Mouse (Mus musculus): ENCODE measurements around the gene Hprt. TPM values are rescaled to one million over a fixed set of nuclear protein-coding genes. Genes with fewer than 3 reads are reported as not detected.

Gene Hprt
- polyA plus RNA-seq, 1 experiment from 2014 or later = 253 TPM

DNA sequence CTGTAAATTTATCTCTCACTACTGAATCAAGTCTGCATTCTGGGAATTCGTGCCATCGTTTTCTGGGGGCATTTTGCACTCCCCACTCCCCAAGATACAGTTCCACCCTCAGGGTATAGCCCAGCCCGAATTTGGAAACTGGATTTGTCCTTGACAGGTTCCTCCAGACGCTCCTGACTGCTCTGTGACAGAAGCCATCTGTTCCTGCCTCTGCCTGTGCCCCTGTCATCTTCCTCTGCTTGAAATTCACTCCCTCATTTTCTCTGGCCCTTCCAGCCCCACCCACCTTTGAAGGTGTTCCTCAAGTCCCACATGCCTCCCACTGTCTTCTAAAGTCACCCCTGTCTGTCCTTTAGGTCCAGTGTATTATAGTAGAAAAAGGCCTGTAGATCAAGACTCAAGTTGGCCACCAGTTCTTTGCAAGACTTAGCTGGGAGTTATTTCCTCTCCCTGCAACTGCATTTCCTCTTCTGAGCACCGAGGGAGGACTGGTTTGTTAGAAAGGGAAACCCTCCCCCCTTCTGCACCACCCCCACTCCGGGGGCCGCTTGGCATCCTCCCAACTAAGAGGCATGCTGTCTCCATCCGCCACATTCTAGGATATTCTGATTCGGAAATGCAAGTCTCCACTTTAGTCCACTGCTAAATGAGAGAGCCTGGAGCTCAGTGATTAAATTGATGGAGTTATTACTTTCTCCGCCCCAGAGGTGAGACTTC lies 57.4 kb downstream of the Hprt start:
- ATAC-seq (ENCODE audit: low read depth) (no peak), DNase-seq (no peak)
- peaks cover 16% of the 10 kb centered on the region for H3K4me1 ChIP-seq (replicated peaks)
- H3K9me3 ChIP-seq (replicated peaks) = no peaks in the 10 kb centered on the region
- no peaks in the 10 kb centered on the region for H3K27me3 ChIP-seq
- 0 out of 2 replicates have a peak overlapping the region, but pooled peaks have one; percentile 8 for H3K27ac ChIP-seq
- H3K4me3 ChIP-seq (replicated peaks) = no peak overlapping the region
- no peaks in the 10 kb centered on the region for H3K36me3 ChIP-seq
- 29% methylated on average over 10 of the region's 10 CpGs for WGBS (ENCODE audit: insufficient replicate concordance)
- no peak overlapping the region for H3K9ac ChIP-seq
- H3K4me2 ChIP-seq = no peak overlapping the region

DNA sequence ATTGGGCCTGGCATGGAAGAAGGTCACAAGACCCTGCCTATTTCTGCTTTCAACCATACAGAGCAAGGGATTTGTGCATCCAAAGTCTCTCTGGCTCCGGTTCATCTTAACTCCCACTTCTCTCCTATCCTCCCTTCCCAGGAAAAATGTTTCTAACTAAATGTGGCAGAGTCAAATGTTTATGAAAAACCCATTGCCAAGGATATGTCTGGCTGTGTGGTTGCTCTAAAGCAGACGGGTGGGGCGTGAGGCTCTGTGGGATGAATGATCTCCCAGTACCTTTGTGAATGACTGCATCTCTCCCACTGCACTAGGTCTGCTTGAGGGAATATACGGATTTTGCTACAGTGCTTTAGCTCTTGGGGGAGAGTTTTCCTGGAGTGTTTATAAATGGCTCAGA lies 58.1 kb downstream of the Hprt start:
- Histone ChIP-seq H3K36me3 (no peaks in the 10 kb centered on the region), H3K4me1 (replicated peaks) (peaks cover 19% of the 10 kb centered on the region), H3K27ac (peak overlapping the region; percentile 5; the same call in 1 of the 2 replicates), H3K4me3 (replicated peaks) (no peak overlapping the region), H3K27me3 (no peaks in the 10 kb centered on the region), H3K9me3 (replicated peaks) (no peaks in the 10 kb centered on the region), H3K4me2 (no peak overlapping the region), H3K9ac (no peak overlapping the region)
- ATAC-seq (ENCODE audit: low read depth) (no peak), DNase-seq (no peak)
- 61% methylated on average over 4 of the region's 4 CpGs for WGBS (ENCODE audit: insufficient replicate concordance)

DNA sequence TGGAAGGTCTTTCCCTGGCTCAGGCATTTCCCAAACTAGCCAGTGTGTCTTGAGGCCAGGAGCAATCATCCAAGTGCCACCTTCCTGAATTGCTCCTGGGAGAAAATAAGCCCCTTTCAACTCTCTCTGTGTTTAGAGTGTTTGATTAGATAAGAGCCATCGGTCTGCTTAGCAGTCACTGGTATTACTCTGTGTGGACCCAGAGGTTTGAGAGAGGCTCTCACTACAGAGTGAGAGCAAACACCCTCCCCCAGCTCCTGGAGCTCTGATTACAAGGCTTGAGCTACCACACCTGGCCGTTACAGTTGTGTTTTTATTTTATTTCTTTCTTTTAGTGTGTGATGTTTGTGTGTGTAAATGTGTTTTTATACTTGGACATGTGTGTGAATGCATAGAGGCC lies 59.0 kb downstream of the Hprt start:
- Histone ChIP-seq H3K36me3 (no peaks in the 10 kb centered on the region), H3K9ac (no peak overlapping the region), H3K4me1 (replicated peaks) (peaks cover 19% of the 10 kb centered on the region), H3K27ac (no peak overlapping the region), H3K9me3 (replicated peaks) (no peaks in the 10 kb centered on the region), H3K27me3 (no peaks in the 10 kb centered on the region), H3K4me3 (replicated peaks) (no peak overlapping the region), H3K4me2 (no peak overlapping the region)
- ATAC-seq (ENCODE audit: low read depth) (no peak), DNase-seq (no peak)
- WGBS (ENCODE audit: insufficient replicate concordance) = 18% methylated on average over 2 of the region's 2 CpGs

DNA sequence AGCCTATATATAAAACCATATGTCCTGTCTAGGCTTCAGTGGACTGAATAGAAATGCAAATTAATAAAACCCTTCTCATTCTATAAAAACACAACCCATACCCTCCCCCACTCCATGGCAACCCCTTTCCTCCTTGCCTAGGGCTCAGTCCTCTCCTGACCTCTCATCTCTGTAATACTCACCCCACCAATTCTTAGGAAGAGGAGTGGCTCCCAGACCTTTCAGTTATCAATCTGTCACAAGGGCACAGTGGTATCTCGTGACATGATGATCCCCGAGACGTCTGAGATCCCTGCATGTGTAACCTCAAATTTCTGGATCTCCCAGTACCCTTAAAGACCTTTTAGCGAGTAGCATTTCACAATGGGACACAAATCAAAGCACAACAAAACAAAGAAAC lies 61.3 kb downstream of the Hprt start:
- DNase-seq (no peak), ATAC-seq (ENCODE audit: low read depth) (0 out of 2 replicates have a peak, but pooled peaks have one; percentile 46)
- no peaks in the 10 kb centered on the region for H3K36me3 ChIP-seq
- no peak overlapping the region for H3K9ac ChIP-seq
- no peak overlapping the region for H3K4me2 ChIP-seq
- peaks cover 30% of the 10 kb centered on the region for H3K4me1 ChIP-seq (replicated peaks)
- no peak overlapping the region for H3K4me3 ChIP-seq (replicated peaks)
- no peaks in the 10 kb centered on the region for H3K27me3 ChIP-seq
- no peaks in the 10 kb centered on the region for H3K9me3 ChIP-seq (replicated peaks)
- no peak overlapping the region for H3K27ac ChIP-seq
- 26% methylated on average over 4 of the region's 4 CpGs for WGBS (ENCODE audit: insufficient replicate concordance)

DNA sequence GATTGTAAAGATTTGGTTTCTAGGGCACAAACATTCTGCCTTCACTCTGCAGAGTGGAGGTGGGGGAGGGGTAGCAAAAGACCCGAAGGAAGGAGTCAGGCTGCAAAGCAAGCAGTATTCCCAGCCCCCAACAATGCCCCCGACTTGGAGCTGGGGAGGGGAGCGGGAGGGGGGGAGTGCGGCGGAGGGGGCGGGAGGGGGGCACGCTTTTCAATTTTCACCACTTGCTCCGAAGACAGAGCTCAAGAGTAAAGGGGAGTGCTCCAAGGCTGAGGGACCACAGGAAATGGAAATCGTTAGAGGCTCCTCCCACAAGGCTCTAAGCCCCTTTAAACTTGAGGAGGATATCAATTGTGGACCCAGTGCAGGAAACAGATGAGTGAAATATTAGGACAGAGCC lies 62.4 kb downstream of the Hprt start:
- H3K27ac ChIP-seq = no peak overlapping the region
- H3K4me1 ChIP-seq (replicated peaks) = peaks cover 30% of the 10 kb centered on the region
- H3K9ac ChIP-seq = no peak overlapping the region
- 12% methylated on average over 8 of the region's 9 CpGs for WGBS (ENCODE audit: insufficient replicate concordance)
- DNase-seq (no peak), ATAC-seq (ENCODE audit: low read depth) (no peak)
- H3K36me3 ChIP-seq = no peaks in the 10 kb centered on the region
- no peaks in the 10 kb centered on the region for H3K27me3 ChIP-seq
- H3K9me3 ChIP-seq (replicated peaks) = no peaks in the 10 kb centered on the region
- H3K4me2 ChIP-seq = peak overlapping the region; percentile 52
- H3K4me3 ChIP-seq (replicated peaks) = no peak overlapping the region

DNA sequence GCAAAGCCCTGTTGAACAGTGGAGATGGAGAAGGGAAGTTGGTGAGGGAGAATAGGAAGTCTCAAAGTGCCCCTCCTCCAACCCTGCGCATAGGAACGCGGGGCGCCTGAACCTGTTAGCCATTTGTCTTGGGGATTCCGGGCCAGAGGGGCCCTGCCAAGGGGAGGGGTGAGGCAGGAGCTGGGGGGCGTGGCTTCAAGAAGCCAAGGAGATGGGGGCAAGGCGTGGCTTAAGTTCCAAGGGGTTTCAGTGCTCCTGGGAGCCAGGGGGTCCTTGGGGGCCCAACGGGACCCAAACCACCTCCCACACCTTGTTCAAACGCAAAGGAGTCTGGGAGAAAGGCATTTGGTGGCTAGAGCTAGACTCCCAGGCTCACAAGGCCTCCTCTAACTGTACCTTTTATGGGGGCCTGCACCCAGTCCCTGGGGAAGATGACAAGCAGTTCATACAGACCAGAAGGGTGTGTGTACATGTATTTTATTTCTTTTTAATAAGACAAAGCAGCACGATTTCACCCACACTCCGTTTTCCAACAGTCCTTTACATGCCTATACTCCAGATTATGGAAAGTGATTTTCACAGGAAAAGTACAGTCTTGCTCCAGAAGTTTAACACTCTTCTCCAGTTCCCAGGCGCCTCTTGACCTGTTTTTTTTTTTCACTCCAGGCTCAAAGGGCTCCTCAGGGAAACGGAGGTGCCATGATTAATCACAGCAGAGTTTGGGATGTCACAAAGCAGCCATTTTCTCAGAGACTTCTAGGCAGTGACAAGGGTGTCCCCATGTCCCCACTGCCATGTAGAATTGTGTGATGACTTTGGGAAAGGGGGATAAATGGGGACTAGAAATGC lies 64.9 kb downstream of the Hprt start:
- Histone ChIP-seq H3K4me3 (replicated peaks) (peak overlapping the region; percentile 32), H3K9ac (no peak overlapping the region), H3K27me3 (peaks cover 10% of the 10 kb centered on the region), H3K4me2 (peak overlapping the region; percentile 55), H3K27ac (0 out of 2 replicates have a peak overlapping the region, but pooled peaks have one; percentile 18), H3K36me3 (no peaks in the 10 kb centered on the region), H3K4me1 (replicated peaks) (peaks cover 35% of the 10 kb centered on the region), H3K9me3 (replicated peaks) (no peaks in the 10 kb centered on the region)
- peak; percentile 17; the same call in 1 of the 2 replicates for ATAC-seq (ENCODE audit: low read depth)
- DNase-seq = peak; percentile 38
- 16% methylated on average over 13 of the region's 13 CpGs for WGBS (ENCODE audit: insufficient replicate concordance)

DNA sequence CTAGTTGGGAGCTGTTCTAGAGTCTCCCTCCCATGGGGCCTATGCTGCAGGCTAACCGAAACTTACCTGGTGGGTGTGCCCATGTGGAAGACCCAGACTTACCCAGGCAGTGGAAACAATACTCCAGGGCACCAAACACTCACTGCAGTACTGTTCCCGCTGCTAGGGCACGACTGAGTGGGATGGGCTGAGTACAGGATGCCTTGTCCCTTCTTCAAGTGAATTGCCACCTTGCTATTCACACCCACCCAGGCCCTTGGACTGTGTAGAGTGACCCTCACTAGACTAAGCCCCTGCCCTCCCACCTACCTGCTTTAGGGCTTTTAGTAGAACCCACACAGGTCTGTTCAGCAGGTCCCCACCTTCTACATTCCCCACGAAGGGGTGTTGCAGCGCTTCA lies 65.9 kb downstream of the Hprt start:
- DNase-seq (no peak), ATAC-seq (ENCODE audit: low read depth) (no peak)
- Histone ChIP-seq H3K4me2 (no peak overlapping the region; the same call in 1 of the 2 replicates), H3K27ac (no peak overlapping the region), H3K27me3 (peaks cover 20% of the 10 kb centered on the region), H3K9ac (no peak overlapping the region), H3K36me3 (no peaks in the 10 kb centered on the region), H3K4me1 (replicated peaks) (peaks cover 42% of the 10 kb centered on the region), H3K9me3 (replicated peaks) (no peaks in the 10 kb centered on the region), H3K4me3 (replicated peaks) (no peak overlapping the region)
- WGBS (ENCODE audit: insufficient replicate concordance) = 66% methylated on average over 5 of the region's 5 CpGs

DNA sequence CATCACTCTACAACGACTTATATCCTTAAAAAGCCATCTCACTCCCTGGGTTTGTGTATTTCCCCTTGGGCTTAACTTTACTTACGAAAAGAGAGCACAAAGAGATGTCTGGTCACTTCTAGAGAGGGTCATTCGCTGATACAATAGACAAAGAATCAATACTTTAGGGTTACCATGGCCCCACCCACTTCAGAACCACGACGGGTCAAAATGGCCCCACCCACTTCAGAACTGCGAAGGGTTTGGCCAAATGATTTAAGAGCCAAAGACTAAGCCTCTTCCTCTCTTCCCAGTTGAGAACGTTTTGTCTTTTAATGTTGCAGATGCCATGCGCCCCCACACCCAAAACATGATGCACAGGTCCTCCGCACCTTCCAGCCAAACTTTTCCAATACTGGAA lies 67.8 kb downstream of the Hprt start:
- ATAC-seq (ENCODE audit: low read depth) (no peak), DNase-seq (no peak)
- H3K36me3 ChIP-seq = no peaks in the 10 kb centered on the region
- peaks cover 31% of the 10 kb centered on the region for H3K4me1 ChIP-seq (replicated peaks)
- H3K4me2 ChIP-seq = peak overlapping the region; percentile 84
- peak overlapping the region; percentile 87; the same call in 1 of the 2 replicates for H3K27ac ChIP-seq
- peak overlapping the region; percentile 71 for H3K4me3 ChIP-seq (replicated peaks)
- 13% methylated on average over 9 of the region's 9 CpGs for WGBS (ENCODE audit: insufficient replicate concordance)
- H3K9me3 ChIP-seq (replicated peaks) = no peaks in the 10 kb centered on the region
- H3K9ac ChIP-seq = peak overlapping the region; percentile 78
- H3K27me3 ChIP-seq = peaks cover 33% of the 10 kb centered on the region

DNA sequence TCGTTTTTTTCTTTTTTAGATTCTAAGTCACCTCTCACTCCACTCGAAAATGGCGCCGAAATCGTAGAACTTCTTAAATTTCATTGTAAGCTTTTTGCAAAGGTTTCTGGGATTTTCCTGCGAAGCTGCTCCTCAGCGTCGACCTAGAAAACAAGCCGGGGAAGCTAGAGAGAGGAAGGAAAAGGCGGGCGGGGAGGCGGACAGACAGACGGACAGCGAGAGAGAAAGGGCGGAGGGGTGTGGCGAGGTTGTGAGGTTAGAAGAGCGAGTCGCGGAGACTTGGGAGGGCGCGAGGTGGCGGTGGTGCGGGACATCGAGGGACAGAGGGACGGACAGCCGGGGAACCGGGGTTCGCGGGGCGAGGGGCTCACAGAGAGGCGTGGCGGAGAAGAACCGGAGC lies 68.7 kb downstream of the Hprt start:
- no peaks in the 10 kb centered on the region for H3K36me3 ChIP-seq
- H3K9me3 ChIP-seq (replicated peaks) = no peaks in the 10 kb centered on the region
- peak overlapping the region; percentile 78 for H3K9ac ChIP-seq
- peaks cover 39% of the 10 kb centered on the region for H3K27me3 ChIP-seq
- H3K27ac ChIP-seq = peak overlapping the region; percentile 87
- peaks cover 31% of the 10 kb centered on the region for H3K4me1 ChIP-seq (replicated peaks)
- H3K4me3 ChIP-seq (replicated peaks) = peak overlapping the region; percentile 71
- peak; percentile 74 for ATAC-seq (ENCODE audit: low read depth)
- H3K4me2 ChIP-seq = peak overlapping the region; percentile 84
- WGBS (ENCODE audit: insufficient replicate concordance) = 17% methylated on average over 33 of the region's 33 CpGs
- DNase-seq = peak; percentile 29

DNA sequence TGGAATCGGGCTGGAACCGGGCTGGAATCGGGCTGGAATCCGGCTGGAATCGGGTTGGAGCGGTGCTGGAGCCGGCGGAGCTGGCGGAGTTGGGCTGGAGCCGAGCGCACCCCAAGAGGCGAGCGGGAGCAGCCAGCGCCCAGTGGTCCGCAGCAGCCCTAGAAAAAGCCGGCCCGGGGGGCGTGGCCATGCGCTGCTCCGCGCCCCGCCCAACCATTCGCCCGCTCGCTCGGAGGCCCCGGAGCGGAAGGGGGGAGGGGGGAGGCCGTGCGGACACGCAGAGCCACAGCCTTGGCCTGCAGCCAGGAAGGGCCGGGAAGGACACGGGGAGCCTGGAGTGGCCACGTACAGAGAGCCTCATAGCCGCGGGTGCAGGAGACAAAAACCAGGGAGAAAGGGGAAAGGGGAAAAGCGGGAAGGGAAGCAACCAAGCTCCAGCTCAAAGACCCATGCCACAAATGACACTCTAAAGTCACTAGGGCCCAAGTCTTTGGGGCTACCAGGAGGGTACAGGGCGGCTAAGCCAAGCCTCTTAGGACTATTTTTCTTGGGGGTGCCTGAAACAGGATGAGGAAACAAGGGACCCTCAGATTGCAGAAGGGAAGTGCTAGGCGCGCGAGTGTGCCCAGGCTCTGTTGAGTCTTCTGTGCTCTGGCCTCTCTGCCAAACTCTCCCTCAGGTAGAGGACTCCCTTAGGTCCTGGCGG lies 69.3 kb downstream of the Hprt start:
- Histone ChIP-seq H3K9me3 (replicated peaks) (no peaks in the 10 kb centered on the region), H3K27me3 (peaks cover 39% of the 10 kb centered on the region), H3K9ac (peak overlapping the region; percentile 78), H3K4me3 (replicated peaks) (peak overlapping the region; percentile 71), H3K36me3 (no peaks in the 10 kb centered on the region), H3K27ac (peak overlapping the region; percentile 87), H3K4me2 (peak overlapping the region; percentile 84), H3K4me1 (replicated peaks) (peaks cover 30% of the 10 kb centered on the region)
- ATAC-seq (ENCODE audit: low read depth) (peak; percentile 91), DNase-seq (peak; percentile 76)
- WGBS (ENCODE audit: insufficient replicate concordance) = 7% methylated on average over 33 of the region's 42 CpGs

DNA sequence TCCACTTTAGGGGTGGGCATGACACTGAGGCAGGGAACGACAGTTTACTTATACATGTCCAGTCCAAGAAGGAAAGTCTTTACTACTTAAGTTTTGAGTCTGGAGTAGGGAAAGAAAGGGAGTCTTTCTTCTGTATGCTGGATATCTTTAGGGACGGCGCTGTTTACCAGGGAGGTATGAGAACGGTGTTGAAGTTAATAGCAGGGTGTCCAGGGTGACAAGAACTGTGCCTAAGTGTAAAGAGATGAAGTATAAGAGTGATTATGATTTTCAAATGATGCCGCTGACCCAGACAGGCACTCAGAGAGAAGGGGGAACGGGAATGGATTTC lies 69.8 kb downstream of the Hprt start:
- Histone ChIP-seq H3K9me3 (replicated peaks) (no peaks in the 10 kb centered on the region), H3K4me1 (replicated peaks) (peaks cover 25% of the 10 kb centered on the region), H3K4me3 (replicated peaks) (peak overlapping the region; percentile 71), H3K36me3 (no peaks in the 10 kb centered on the region), H3K27ac (0 out of 2 replicates have a peak overlapping the region, but pooled peaks have one; percentile 87), H3K27me3 (peaks cover 39% of the 10 kb centered on the region), H3K4me2 (peak overlapping the region; percentile 84), H3K9ac (peak overlapping the region; percentile 78)
- WGBS (ENCODE audit: insufficient replicate concordance) = 29% methylated on average over 6 of the region's 6 CpGs
- DNase-seq (no peak), ATAC-seq (ENCODE audit: low read depth) (no peak)
